Mouse (Mus musculus) CD4-positive, CD25-positive, alpha-beta regulatory T cell, adult 4 months (primary cell): Measurements from ENCODE around the gene Tmed5. TPM values are rescaled to one million over a fixed set of nuclear protein-coding genes. Genes with fewer than 3 reads are reported as not detected.

Experiments
- polyA plus RNA-seq, 2 experiments: library from polyadenylated mRNA; unstranded; fragments of 100-300 nt; shearing (Covaris generic); gene quantifications; one replicate each; pipeline ENCODE4 v1.2.1; 2017

Gene Tmed5
- polyA plus RNA-seq, 2 experiments from 2014 or later = 111 to 117 TPM

Other genes starting within 250 kb of the Tmed5 start
- gene Rpl5, start 232.1 kb downstream of the Tmed5 start, polyA plus RNA-seq = 100 to 1,000 TPM in 1 of 2 experiments, 10 to 100 TPM in 1; 99.1 to 122 TPM
- gene Fam69a, start 145.5 kb downstream of the Tmed5 start, polyA plus RNA-seq = 10 to 100 TPM; 66.3 to 87.7 TPM
- 10 to 100 TPM; 52.0 to 56.9 TPM for gene Mtf2, start 66.9 kb downstream of the Tmed5 start, polyA plus RNA-seq
- 1 to 10 TPM in 1 of 2 experiments, under 1 TPM in 1; 0.98 to 2.0 TPM for gene Ccdc18, start 255 bp upstream of the Tmed5 start, polyA plus RNA-seq
- gene Dr1, start 136.3 kb upstream of the Tmed5 start, polyA plus RNA-seq = 10 to 100 TPM; 33.0 to 36.0 TPM
- gene Pigg, start 180.0 kb upstream of the Tmed5 start, polyA plus RNA-seq = 1 to 10 TPM; 2.7 to 5.7 TPM
- gene Gm42517, start 235.3 kb upstream of the Tmed5 start, polyA plus RNA-seq = not detected